Mouse (Mus musculus): ENCODE results near the gene Dnah17. TPM values are rescaled to one million over a fixed set of nuclear protein-coding genes. Genes with fewer than 3 reads are reported as not detected.
A peak's percentile ranks its signal among the peaks of the same experiment; 100 is the strongest.

Gene Dnah17
- polyA plus RNA-seq, 1 experiment: 0.16 TPM

DNA sequence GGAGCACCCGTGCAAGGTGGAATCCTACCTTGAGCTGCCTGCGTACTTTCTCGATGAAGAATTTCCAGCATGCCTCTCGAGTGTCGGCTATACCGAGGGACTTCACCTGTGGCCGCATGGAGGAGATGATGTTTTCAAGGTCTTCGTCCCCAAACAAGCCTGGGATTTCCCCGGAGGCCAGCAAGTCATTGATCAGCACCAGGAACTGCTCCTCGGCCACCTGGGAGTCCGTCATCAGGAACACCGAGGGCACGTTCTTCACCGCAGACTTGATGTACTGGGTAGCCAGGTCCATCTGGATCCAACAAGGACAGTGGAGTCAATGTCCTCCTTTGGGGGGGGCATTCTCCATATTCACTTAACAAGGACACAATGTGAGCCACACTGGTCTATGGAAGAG, 70.4 kb downstream of the Dnah17 start:
- no peaks in the 10 kb centered on the region for H3K36me3 ChIP-seq (ENCODE audit: control insufficient read depth, insufficient read depth)
- peaks cover 52% of the 10 kb centered on the region for H3K27me3 ChIP-seq (ENCODE audit: control insufficient read depth, insufficient read depth, insufficient read length)
- no peak for TF ChIP-seq POLR2A (IDR thresholded peaks at IDR 0.05; ENCODE audit: insufficient read length, low read depth)
- H3K4me2 ChIP-seq (ENCODE audit: low read depth): no peak overlapping the region
- no peak overlapping the region for H3ac ChIP-seq (ENCODE audit: control insufficient read depth, insufficient read length)
- H3K4me3 ChIP-seq: no peak overlapping the region
- no peaks in the 10 kb centered on the region for H3K79me2 ChIP-seq (ENCODE audit: control insufficient read depth, insufficient read depth)

DNA sequence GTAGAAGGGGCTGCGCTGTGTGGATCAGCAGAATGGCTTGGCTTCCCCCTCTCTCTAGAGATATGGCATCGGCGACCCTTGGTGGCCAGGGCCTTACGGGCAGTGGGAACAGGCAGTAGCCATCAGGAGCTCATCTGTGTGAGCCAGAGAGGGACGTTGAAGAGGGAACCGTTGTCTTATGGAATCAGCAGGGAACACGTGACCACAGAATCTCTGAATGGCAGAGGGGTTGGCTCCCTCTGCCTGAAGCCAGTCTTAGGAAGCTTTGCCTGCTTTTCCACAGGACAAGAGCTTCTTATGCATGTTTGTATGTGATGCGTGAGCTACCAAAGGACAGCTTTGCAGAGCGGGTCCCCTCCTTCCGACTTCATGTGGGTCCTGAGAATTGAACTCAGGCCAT, 71.6 kb downstream of the Dnah17 start:
- TF ChIP-seq USF1 (IDR thresholded peaks at IDR 0.05; ENCODE audit: low read depth) (peak; percentile 64), SRF (IDR thresholded peaks at IDR 0.05; ENCODE audit: control insufficient read depth, insufficient read length, low read depth) (no peak), MYOG (IDR thresholded peaks at IDR 0.05; ENCODE audit: control insufficient read depth in 1 of 3, insufficient read depth in 1 of 3, insufficient read length in 2 of 3, low read depth in 2 of 3) (no peak), TCF3 (IDR thresholded peaks at IDR 0.05; ENCODE audit: insufficient read length, low read depth) (no peak), POLR2AphosphoS2 (IDR thresholded peaks at IDR 0.05; ENCODE audit: insufficient read length, low read depth) (no peak), TCF12 (IDR thresholded peaks at IDR 0.05; ENCODE audit: insufficient read depth, poor library complexity, severe bottlenecking) (no peak), MYOD1 (IDR thresholded peaks at IDR 0.05; ENCODE audit: control insufficient read depth in 1 of 3, insufficient read length in 2 of 3, low read depth in 2 of 3) (no peak)
- H3K4me2 ChIP-seq (ENCODE audit: low read depth): no peak overlapping the region
- no peak overlapping the region for H3ac ChIP-seq (ENCODE audit: control insufficient read depth, insufficient read length)
- no peaks in the 10 kb centered on the region for H3K36me3 ChIP-seq (ENCODE audit: control insufficient read depth, insufficient read depth)
- no peaks in the 10 kb centered on the region for H3K79me2 ChIP-seq (ENCODE audit: control insufficient read depth, insufficient read depth)
- H3K4me3 ChIP-seq: no peak overlapping the region
- H3K27me3 ChIP-seq (ENCODE audit: control insufficient read depth, insufficient read depth, insufficient read length): peaks cover 58% of the 10 kb centered on the region

DNA sequence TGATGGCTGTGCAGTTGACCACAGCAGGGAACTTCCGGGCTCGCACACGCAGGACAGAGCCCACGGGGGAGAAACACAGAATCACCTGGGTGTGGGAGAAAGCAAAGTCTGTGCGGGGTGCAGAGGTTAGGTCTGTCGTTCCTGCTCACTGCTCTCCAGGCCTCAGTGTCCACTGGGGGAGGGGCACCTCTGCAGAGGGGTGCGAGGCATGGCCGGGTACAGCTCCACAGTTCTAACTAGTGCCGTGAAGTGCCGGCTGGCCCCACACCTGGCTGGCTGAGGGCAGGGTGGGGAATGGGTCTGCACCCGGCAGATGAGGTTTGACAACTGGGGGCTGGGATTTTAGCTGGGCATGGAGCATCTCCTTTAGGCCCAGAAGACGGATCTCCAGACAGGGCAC, 72.1 kb downstream of the Dnah17 start:
- H3K36me3 ChIP-seq (ENCODE audit: control insufficient read depth, insufficient read depth): no peaks in the 10 kb centered on the region
- H3K4me3 ChIP-seq: no peak overlapping the region
- H3K4me2 ChIP-seq (ENCODE audit: low read depth): no peak overlapping the region
- no peak for TF ChIP-seq POLR2A (IDR thresholded peaks at IDR 0.05; ENCODE audit: insufficient read length, low read depth)
- TF ChIP-seq E2F4 (IDR thresholded peaks at IDR 0.05; ENCODE audit: insufficient read depth): no peak
- no peak for TF ChIP-seq MAX (IDR thresholded peaks at IDR 0.05; ENCODE audit: low read depth)
- TF ChIP-seq MYOG (IDR thresholded peaks at IDR 0.05; ENCODE audit: control insufficient read depth in 1 of 3, insufficient read depth in 1 of 3, insufficient read length in 2 of 3, low read depth in 2 of 3): no peak
- TF ChIP-seq MYOD1 (IDR thresholded peaks at IDR 0.05; ENCODE audit: control insufficient read depth in 1 of 3, insufficient read length in 2 of 3, low read depth in 2 of 3): no peak
- no peak for TF ChIP-seq SRF (IDR thresholded peaks at IDR 0.05; ENCODE audit: control insufficient read depth, insufficient read length, low read depth)
- no peak for TF ChIP-seq USF1 (IDR thresholded peaks at IDR 0.05; ENCODE audit: low read depth)
- H3ac ChIP-seq (ENCODE audit: control insufficient read depth, insufficient read length): no peak overlapping the region
- H3K79me2 ChIP-seq (ENCODE audit: control insufficient read depth, insufficient read depth): no peaks in the 10 kb centered on the region
- H3K27me3 ChIP-seq (ENCODE audit: control insufficient read depth, insufficient read depth, insufficient read length): peaks cover 58% of the 10 kb centered on the region

DNA sequence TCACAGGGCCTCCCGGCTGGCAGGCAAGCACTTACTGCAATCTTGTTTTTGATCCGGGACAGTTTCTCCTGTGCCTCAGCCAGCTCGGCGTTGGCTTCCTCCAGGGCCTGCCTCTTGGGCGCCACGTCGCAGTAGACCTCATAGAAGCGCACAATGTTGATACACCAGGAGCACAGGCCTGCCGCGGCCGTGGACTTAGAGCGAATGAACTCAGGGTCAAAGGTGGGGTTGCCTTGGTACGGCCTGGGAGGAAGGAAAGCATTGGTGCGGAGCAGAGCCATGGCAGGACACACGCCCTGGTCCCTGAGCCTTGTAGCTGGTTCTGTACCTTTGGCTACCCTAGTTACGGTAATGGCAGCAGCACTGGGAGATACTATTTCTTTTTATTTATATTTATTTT, 80.3 kb downstream of the Dnah17 start:
- H3K36me3 ChIP-seq (ENCODE audit: control insufficient read depth, insufficient read depth): no peaks in the 10 kb centered on the region
- H3K79me2 ChIP-seq (ENCODE audit: control insufficient read depth, insufficient read depth): no peaks in the 10 kb centered on the region
- H3K4me2 ChIP-seq (ENCODE audit: low read depth): no peak overlapping the region
- peaks cover 10% of the 10 kb centered on the region for H3K27me3 ChIP-seq (ENCODE audit: control insufficient read depth, insufficient read depth, insufficient read length)
- H3ac ChIP-seq (ENCODE audit: control insufficient read depth, insufficient read length): no peak overlapping the region
- TF ChIP-seq MYOD1 (IDR thresholded peaks at IDR 0.05; ENCODE audit: control insufficient read depth in 1 of 3, insufficient read length in 2 of 3, low read depth in 2 of 3): no peak
- no peak for TF ChIP-seq MYOG (IDR thresholded peaks at IDR 0.05; ENCODE audit: control insufficient read depth in 1 of 3, insufficient read depth in 1 of 3, insufficient read length in 2 of 3, low read depth in 2 of 3)
- TF ChIP-seq CEBPB (IDR thresholded peaks at IDR 0.05; ENCODE audit: insufficient read depth, poor library complexity, severe bottlenecking): no peak
- no peak for TF ChIP-seq POLR2AphosphoS2 (IDR thresholded peaks at IDR 0.05; ENCODE audit: insufficient read length, low read depth)
- no peak for TF ChIP-seq TCF12 (IDR thresholded peaks at IDR 0.05; ENCODE audit: insufficient read depth, poor library complexity, severe bottlenecking)
- no peak for TF ChIP-seq MAX (IDR thresholded peaks at IDR 0.05; ENCODE audit: low read depth)
- TF ChIP-seq TCF3 (IDR thresholded peaks at IDR 0.05; ENCODE audit: insufficient read length, low read depth): no peak
- TF ChIP-seq SRF (IDR thresholded peaks at IDR 0.05; ENCODE audit: control insufficient read depth, insufficient read length, low read depth): no peak
- TF ChIP-seq E2F4 (IDR thresholded peaks at IDR 0.05; ENCODE audit: insufficient read depth): no peak
- no peak for TF ChIP-seq USF1 (IDR thresholded peaks at IDR 0.05; ENCODE audit: low read depth)
- TF ChIP-seq REST (IDR thresholded peaks at IDR 0.05; ENCODE audit: insufficient read depth, insufficient read length): no peak
- no peak for TF ChIP-seq POLR2A (IDR thresholded peaks at IDR 0.05; ENCODE audit: insufficient read length, low read depth)
- H3K4me3 ChIP-seq: no peak overlapping the region

DNA sequence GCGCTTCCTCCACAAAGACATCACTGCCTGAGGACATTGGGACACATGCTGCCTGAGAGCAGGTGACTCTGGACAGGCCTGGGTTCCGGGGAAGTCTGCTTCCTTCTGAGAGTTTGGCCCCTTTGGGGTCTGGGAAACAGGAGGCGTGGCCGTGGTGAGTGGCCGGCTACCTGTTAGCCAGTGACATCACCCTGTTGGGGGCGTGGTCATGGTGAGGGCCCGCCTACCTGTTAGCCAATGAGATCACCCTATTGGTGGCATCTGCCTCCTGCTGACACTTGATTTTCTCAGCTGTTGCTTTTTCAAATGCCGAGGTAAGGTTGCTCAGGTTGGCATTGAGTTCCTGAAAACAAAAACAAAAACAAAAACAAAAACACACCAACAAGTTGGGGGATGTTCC, 80.8 kb downstream of the Dnah17 start:
- Histone ChIP-seq H3K79me2 (ENCODE audit: control insufficient read depth, insufficient read depth) (no peaks in the 10 kb centered on the region), H3K4me3 (no peak overlapping the region), H3K4me2 (ENCODE audit: low read depth) (no peak overlapping the region), H3K27me3 (ENCODE audit: control insufficient read depth, insufficient read depth, insufficient read length) (peaks cover 5% of the 10 kb centered on the region), H3ac (ENCODE audit: control insufficient read depth, insufficient read length) (no peak overlapping the region), H3K36me3 (ENCODE audit: control insufficient read depth, insufficient read depth) (no peaks in the 10 kb centered on the region)
- no peak for TF ChIP-seq POLR2AphosphoS2 (IDR thresholded peaks at IDR 0.05; ENCODE audit: insufficient read length, low read depth)
- no peak for TF ChIP-seq CEBPB (IDR thresholded peaks at IDR 0.05; ENCODE audit: insufficient read depth, poor library complexity, severe bottlenecking)
- no peak for TF ChIP-seq SRF (IDR thresholded peaks at IDR 0.05; ENCODE audit: control insufficient read depth, insufficient read length, low read depth)
- TF ChIP-seq USF1 (IDR thresholded peaks at IDR 0.05; ENCODE audit: low read depth): no peak
- TF ChIP-seq TCF12 (IDR thresholded peaks at IDR 0.05; ENCODE audit: insufficient read depth, poor library complexity, severe bottlenecking): no peak
- no peak for TF ChIP-seq REST (IDR thresholded peaks at IDR 0.05; ENCODE audit: insufficient read depth, insufficient read length)
- no peak for TF ChIP-seq E2F4 (IDR thresholded peaks at IDR 0.05; ENCODE audit: insufficient read depth)
- TF ChIP-seq MYOD1 (IDR thresholded peaks at IDR 0.05; ENCODE audit: control insufficient read depth in 1 of 3, insufficient read length in 2 of 3, low read depth in 2 of 3): no peak
- TF ChIP-seq TCF3 (IDR thresholded peaks at IDR 0.05; ENCODE audit: insufficient read length, low read depth): no peak
- no peak for TF ChIP-seq MYOG (IDR thresholded peaks at IDR 0.05; ENCODE audit: control insufficient read depth in 1 of 3, insufficient read depth in 1 of 3, insufficient read length in 2 of 3, low read depth in 2 of 3)
- TF ChIP-seq POLR2A (IDR thresholded peaks at IDR 0.05; ENCODE audit: insufficient read length, low read depth): no peak
- no peak for TF ChIP-seq MAX (IDR thresholded peaks at IDR 0.05; ENCODE audit: low read depth)
